Mouse (Mus musculus) liver, embryonic 14.5 days (tissue): ENCODE data around the gene Sema7a.

Experiments used
- CTCF ChIP-seq: IDR thresholded peaks from 2 replicates; pipeline ENCODE4 v1.5.1; 2016; ENCODE audit warnings: antibody characterized with exemption, low read depth, control low read depth
- EP300 ChIP-seq: IDR thresholded peaks from 2 replicates; pipeline ENCODE4 v1.6.1; 2016; ENCODE audit warnings: antibody characterized with exemption, low read depth

- TF ChIP-seq CTCF = no peak
- TF ChIP-seq EP300 = no peak
Observed at GRCm38 (mm10) chr9:57904250-57904644, 35.7 kb upstream of the Sema7a start.
